Mouse (Mus musculus) regulatory T cell (primary cell): ENCODE measurements around the gene Pdzd2.

Experiments used
- in situ Hi-C: fragments of 300-600 bp; cut with MboI, MseI; formaldehyde crosslinking; loops from one replicate; pipeline ENCODE4 v1.15.1; 2025; ENCODE audit warnings: high pct_unique_total_duplicates

The Pdzd2 gene

DNA sequence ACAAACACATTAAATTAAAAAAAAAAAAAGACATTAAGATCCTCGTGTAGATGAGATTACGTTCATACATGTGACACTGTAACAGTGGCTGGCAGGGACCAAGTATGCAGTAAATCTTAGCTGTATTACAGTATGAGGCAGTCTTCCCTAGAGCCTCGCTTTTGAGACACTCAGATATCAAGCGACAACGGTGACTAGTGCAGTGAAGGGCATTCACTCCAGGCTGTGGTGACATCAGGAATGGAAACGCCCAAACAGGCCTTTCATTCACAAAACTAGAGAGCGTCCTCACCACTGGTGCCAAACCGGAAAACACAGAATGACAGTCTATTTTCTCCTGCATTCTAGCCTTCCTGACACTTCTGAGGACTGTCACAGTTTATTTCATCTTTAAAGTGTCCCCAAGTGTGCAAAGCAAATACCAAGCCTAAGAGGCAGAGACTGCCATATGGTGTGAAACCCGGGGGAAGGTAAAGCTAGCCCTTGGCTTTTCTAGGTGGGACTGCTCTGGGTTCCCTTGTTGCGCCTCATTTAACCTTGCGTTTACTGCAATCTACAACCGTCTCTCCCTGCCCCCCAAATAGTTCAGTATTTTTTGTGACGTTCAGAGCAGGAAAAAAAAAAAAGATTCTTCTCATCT is 195.9 kb downstream of the Pdzd2 start:
- in situ Hi-C loops, result no loop called here

DNA sequence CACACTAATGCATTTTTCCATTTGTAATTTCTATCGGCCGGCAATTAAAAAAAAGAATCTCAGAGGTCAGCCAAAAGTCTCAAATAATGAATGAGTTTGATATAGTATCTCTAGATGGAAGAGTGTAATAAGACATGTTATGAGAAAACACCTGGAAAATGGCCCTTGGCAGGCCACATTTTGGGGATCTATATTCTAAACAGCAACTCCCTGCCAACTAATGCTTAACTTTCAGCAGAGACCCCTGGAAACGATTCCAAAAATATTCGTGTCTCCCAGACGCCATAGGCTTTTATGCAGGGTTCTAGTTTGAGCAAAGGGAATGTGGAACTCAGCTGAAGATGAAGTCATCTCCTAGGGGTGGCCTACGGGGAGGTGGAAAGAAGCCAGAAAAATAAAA is 197.4 kb downstream of the Pdzd2 start:
- in situ Hi-C loops, result no loop called here

DNA sequence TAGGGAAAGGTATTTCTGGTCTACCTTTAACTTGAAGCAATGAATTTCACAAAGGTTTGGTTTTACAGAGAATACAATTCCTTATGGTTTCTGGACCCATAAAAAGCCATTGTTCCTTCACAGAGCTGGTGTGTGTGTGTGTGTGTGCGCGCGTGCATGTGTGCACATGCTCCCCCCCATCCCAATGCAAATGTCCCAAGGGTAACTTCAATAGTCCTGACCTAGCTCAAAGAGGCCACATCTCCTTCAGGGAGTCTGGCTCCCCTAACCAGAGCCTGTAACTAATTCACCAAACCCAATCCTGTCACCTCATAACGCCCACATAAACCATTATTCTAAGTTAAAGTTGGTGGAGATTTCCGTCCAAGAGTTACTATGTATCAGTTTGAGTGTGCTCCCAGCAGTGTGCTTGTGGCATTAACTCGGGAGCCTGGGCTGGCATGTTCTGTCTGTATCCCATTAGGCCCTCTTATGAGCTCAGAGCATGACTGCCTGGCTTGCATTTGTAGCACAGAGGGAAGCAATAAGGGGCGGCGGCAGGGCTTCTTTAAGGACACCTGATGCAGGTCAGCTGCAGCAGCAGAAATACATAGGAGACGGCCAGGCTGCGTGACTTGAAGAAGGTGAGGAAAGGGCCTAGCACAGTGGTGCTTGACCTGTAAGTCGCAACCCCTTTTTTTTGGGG is 200.0 kb downstream of the Pdzd2 start:
- in situ Hi-C loops, result no loop called here

DNA sequence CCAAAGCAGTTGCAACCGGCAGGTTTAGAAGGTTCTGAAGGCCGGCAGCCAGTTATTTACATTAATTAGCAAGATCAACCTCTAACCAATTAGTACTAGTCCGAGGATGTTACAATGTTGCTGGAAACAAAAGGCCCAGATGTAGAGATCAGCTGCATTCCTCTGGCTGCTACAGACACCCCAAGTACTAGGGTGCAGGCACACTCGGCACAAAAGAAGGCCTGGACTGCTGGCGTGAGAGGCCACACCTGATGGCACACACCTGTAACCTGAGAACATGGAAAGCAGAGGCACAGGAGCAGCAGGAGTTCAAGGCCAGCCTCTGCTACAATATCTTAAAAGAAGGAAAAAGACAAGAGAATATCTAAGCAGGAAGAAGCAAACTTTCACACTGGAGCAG is 206.5 kb downstream of the Pdzd2 start:
- in situ Hi-C loops, result no loop called here

DNA sequence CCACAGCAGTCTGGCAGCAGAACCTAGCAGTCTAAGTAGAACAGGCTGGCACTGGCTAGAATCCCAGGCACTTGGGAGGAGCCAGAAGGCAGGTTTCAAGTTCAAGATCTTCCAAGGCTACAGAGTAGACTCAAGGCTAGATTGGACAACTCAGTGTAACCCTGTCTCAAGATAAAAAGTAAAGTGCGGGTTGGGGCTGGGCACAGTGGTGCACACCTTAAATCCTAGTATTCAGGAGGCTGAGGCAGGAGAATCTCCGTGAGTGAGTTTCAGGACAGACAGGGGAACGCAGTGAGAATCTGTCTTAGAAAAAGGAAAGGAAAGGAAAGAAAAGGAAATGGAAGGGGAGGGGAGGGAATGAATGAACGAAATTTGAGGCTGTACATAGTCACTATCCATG is 207.2 kb downstream of the Pdzd2 start:
- in situ Hi-C loops, result no loop called here

DNA sequence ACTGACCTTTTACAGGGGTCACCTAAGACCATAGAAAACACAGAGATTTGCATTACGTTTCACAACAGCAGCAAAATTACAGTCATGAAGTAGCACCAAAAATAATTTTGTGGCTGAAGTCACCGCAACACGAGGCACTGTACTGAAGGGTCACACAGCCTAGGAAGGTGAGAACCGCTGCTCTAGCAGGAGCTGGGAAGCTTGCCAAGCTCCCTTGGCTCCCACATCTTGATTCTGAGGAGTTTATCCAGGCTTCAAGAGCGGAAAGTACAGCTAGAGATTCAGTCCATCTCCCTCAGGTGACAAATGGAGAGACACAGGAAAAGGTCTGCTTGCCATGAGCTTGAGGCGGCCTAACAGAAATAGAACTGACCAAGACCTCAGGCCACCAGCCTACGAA is 216.9 kb downstream of the Pdzd2 start:
- in situ Hi-C loops, result no loop called here

DNA sequence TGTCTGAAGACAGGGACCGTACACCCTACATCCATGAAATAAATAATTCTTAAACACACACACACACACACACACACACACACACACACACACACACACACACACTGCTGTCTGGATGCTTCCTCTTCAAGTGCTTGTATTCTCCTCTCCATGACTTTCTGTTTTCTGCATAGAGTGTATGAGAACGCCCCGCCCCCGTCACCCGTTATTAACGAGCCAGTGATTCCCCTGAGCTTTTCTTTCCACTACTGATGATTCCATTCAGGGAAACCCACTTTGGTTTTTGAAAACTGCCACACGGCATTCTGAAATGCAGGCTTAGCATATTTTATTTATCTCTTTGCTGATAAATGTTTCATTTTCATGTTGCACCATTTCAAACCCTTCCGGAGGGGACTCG is 219.4 kb downstream of the Pdzd2 start:
- in situ Hi-C loops, result no loop called here

DNA sequence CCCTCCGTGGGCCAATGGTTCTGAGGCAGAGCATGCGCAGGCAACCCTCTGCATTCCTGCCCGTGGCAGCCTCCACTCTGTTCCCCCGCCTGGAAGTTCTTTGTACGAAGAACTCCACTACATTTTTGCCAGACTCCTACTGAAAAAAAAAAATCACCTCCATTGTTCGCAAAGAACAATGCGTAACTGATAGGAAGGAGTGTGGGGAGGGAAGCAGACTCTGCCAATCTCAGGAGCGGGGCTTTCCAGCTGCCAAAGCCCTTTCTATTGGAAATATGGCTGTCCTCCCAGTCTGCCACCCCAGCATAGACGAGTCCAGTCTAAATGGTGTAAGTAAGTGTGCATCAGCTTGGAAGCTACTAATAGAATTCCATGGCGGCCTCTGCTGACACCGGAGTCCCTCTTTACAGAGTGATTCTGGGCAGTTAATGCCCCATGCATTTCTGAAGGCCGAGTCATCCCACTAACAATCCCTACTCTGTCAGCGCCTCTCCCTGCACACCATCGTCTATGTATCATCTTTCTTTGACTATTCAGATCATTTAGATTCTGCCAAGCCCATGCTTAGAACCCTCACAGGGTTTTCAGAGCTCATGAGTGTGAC is 221.3 kb downstream of the Pdzd2 start:
- in situ Hi-C loops, result loop anchor here (10.0 kb wide), 1 partner anchor 726 kb away; no protein-coding TSS in a partner anchor

DNA sequence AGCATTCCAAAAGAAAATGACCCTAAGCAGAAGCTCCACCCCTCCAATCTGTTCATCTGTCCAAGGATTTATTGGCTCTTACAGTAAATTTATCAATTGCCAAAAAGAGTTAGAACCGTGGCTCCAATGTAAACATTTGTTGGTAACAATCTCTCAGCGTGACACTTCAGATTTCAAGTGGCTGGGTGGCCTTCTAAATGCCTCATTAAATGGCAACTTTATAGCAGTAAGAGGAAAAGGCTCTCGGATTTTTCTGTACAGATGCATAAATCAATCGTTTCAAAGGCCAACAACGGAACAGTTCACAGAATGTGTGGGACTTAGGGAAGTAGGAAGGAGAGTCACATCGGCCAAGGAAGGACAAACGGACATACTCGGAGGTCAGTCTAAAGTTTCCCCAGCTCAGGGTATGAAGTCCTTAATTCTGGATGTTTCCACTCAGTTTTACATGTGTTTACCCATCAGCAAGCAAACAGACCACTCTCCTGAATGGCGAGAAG is 222.4 kb downstream of the Pdzd2 start:
- in situ Hi-C loops, result loop anchor here (10.0 kb wide), 1 partner anchor 727 kb away; no protein-coding TSS in a partner anchor

DNA sequence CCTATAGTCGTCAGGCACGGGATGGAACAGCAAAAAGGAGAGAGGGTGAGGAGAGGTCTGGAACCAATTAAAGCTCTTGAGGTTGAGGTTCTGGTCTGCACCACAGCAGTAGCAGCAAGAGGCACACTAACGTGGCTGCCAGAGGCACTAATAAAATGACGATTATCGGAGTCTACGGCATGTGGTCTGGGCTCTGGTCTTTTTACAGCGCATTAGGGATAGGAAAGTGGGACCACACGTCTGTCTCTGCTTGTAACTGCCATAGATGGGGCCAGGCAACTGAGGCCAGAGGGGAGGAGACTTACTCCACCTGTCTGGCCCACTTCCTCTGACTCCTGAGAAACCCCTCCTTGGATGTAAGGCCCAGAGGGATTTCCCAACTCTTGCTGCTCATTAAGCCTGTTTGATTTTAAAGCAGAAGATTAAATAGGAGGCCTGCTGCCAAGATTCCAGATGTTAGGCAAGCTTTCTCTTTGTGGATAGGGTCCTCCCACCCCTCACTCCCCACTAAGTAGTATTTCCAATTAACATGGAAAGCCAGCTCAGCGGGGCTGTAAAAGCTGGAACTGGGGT is 224.4 kb downstream of the Pdzd2 start:
- in situ Hi-C loops, result loop anchor here (10.0 kb wide), 1 partner anchor 729 kb away; no protein-coding TSS in a partner anchor

DNA sequence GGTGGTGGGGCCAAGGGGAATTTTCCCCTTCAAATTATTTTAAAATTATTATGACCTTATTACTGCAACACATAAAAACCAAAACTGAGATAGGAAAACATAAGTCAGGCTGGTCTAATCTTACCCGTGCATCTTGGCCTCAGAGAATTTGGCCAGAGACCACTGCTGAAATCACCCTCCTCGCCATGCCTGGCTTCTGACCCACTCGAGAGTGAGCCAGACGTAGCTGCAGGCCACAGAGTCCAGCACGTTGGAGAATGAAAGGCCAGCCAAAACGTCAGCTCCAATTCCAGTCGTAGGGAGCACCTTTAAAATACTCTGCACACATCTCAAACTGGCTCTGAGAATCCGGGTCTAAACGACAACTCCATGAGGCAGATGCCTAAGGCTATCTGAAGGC is 226.2 kb downstream of the Pdzd2 start:
- in situ Hi-C loops, result loop anchor here (10.0 kb wide), 1 partner anchor 731 kb away; no protein-coding TSS in a partner anchor

DNA sequence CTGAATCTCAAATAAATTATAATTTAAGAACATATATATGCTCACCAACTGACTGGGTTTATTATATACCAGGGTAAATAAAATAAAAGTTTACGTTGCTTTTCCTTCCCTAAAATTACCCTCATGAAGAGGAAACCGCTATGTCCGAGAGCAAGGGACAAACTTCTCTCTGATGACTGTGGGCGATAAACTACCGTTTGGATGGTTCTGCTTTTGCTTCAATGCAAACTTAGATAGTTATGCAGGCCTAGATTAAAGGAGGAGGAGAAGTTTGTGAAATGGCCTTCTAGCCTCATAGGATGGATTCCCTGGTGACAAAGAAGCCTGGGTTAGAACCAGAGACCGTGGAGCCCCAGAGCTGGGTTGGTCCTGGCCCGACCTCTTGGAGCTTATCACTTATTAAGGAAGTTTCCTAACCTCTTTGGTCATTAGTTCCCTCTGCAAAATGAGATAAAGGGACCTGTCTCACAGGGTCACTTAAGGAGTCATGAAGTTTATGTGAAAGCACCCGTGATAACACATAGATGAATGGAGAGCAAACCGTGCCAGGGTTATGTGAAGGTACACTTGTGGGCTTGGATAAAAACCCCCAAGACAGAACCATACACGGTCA is 230.9 kb downstream of the Pdzd2 start:
- in situ Hi-C loops, result no loop called here

DNA sequence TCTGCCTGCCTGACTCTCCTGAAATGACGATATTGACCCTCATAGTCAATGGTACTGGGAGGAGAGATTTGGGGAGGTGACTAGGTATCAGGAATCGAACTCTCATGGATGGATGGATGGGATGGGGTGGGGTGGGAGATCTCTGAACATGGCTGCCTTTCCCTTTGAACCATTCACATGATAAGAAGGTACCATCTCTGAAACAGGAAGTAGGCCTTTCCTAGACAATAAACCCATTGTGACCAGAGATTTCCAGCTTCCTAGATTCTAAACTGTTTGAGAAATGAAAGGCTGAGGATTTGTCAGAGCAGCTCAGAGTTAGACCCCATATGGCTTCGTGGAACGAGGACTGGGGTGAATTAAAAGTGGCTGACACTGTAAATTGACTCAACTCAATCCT is 232.2 kb downstream of the Pdzd2 start:
- in situ Hi-C loops, result no loop called here

DNA sequence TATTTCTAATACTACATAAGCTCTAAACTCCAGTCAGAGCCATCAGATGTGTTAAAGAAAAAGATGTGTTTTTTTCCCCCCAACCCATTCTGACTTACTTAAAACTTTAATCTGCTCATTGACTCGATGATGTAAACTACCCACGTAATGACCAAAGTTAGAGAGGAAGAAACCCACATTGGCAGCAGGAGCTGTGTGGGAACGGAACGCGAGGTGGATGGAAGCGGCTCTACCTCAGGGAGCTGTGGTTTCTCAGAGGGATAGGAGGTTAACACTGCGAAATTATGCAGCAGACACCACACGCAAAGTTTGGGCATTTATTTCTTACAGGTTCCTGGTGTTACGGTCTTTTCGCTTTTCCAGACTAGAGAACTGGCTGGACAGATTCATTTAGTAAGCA is 233.2 kb downstream of the Pdzd2 start:
- in situ Hi-C loops, result no loop called here

DNA sequence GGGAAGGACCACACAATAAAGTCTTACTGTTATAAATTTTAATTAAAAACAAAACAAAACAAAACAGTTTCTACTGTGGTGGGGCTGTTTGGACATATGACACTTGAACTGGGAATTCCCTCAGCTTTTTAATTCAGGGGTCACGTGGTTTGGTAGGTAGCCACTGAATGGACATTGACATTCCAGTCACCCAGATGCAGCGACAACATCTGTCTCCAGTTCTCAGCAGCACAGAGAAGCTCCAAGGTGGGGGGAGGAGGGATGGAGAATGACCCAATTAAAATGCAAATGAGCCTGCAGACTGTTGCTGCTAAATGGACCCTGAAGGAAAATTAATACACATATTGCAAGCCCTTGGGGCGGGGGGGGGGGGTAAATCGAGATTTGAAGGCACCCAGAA is 233.6 kb downstream of the Pdzd2 start:
- in situ Hi-C loops, result no loop called here

DNA sequence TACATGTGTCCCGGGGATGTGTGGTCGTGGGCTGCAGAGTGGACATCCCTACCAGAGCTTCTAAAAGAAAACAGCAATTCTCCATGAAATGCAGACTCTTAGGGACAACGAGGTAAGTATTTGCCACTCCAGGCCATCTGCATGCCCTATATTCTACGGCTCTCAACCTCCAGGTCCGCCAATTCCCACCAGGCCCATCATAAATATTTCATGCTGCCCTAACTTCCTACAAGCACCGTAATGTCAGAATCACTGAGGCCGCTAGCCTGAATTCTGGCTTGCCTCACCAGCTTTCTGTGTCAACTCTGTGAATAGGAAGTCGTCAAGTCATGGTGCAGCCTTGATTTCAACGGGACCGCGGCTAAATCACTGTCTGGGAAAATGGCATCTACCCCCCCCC is 234.2 kb downstream of the Pdzd2 start:
- in situ Hi-C loops, result no loop called here

DNA sequence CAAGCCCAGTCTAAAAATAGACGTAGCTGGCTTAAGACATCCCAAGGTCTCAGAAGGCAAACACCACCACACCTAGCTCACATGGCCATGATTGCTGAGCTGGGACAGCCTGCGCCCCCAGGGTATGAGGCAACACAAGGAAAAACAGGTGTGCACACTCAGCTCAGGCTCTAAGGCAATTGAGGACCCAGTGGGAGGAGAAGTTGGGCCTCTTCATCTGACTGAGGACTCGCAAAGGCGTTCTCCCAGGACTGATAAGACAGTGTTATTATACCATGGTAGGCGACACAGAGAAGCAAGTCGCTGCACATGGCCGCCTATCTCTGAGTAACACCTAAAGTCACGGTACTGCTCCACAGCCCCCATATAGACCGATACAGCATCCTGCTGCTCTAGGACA is 235.8 kb downstream of the Pdzd2 start:
- in situ Hi-C loops, result no loop called here

DNA sequence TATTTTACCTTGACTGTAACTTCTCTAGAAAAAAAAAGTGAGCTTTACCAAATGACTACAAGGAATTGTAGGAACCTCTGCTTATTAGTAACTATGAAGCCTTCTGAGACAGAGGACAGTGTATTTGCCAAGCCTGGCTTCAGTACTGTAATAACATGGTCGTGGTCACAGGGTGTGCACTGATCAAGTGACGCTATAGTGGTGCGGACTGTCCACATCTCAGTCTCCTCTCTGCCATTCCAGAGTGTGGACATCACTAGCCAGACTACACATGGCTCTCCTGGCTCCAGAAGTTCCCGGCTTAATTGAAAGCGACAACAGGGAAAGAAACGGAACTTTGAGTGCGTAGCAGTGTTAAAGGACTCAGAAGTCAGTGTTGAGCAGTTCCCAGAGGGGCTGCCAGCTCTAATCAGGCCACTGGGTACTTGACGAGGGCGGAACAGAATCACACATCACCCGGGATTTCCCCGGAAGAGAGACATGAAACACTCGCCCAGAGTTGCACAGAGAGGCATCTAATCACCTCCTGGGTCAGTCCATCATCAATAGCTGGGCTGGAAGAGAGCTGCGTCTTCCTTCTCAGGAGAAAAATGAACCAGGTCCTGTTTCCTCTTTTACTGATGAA is 237.7 kb downstream of the Pdzd2 start:
- in situ Hi-C loops, result no loop called here

DNA sequence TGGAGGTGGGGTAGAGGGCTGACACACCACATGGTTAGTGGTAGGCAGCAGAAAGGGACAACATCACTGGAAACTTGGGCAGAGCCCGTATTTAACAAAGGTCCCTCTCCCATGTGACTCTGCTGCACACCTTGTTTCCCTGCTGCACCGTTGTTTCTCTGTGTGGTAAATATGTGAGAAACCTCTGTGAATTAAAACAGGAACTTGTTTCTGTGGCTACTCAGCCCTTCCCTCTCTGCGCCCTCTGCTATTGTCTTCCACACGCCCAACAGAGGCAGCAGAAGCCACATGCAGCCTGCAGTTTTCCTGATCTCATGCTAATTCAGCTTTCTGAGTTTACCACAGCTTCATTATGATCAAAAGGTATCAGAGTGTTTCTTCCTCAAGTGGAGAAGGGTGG is 239.1 kb downstream of the Pdzd2 start:
- in situ Hi-C loops, result no loop called here

DNA sequence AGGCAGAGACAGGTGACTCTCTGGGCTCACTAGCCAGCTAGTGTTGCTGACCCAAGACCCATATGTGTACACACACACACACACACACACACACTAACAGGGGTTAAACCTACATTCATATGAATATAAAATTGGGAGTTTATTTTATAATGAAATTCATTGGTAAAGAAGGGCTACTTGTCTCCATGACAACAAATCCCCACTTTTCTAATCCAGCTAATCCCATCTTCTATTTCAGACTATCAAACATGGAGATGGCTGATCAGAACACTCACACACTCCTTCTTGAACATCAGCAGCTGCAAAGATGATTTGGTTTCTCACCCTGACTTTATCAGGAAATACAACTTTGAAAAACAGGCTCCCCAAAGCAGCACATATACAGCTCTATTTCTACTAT is 245.6 kb downstream of the Pdzd2 start:
- in situ Hi-C loops, result no loop called here

DNA sequence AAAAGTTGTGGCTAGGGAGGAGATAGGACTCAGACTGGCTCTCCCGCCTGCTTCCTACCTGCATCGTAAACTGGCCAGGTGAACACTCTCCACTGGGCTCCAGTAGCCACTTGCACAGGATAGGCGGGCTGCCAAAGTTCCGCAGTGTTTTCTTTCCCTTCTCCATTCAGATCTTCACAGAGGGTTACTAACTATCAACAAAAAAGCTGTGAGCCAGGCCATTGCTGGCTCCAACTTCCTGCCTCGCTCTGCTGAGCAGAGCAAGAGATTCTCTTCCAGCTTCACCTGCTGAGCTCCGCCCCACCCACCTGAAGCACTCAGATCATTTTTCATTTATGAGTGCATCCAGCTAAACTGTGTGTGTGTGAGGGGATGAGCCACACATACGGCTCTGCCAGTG is 246.5 kb downstream of the Pdzd2 start:
- in situ Hi-C loops, result no loop called here

DNA sequence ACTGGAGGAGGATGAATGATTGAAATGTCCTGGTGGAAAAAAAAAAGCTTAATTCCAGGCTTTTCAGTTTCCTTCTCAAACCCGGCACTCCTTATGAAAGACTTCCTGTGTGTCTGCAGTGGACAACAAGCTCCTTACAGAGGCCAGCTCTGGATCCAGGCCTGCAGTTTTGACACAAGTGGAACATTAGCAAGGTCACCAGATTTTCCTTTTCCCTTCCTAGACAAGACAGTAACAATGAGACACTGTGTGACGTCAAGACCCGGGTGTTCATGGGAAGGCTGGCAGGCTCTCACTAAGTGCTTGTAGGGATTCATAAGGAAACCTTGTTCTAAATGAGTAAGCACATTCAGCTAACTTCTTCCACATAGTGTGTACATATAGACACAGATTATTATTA is 248.8 kb downstream of the Pdzd2 start:
- in situ Hi-C loops, result no loop called here
